Mouse (Mus musculus) neural tube, embryonic 13.5 days (tissue): ENCODE measurements around the gene Lrig2. TPM values are rescaled to one million over a fixed set of nuclear protein-coding genes. Genes with fewer than 3 reads are reported as not detected.

Experiments
- ATAC-seq: fragments of 200-750 bp; cut with Nextera tagmentation; 2 replicates; pipeline ENCODE4 v1.8.0; 2017; ENCODE audit warnings: low read depth, mild to moderate bottlenecking, moderate TSS enrichment, moderate library complexity
- H3K27ac ChIP-seq: fragments of 300-500 bp; sonication (generic); replicated peaks from 2 replicates; pipeline ENCODE4 v1.5.1; 2015; ENCODE audit warnings: moderate library complexity, mild to moderate bottlenecking, inconsistent platforms
- H3K27me3 ChIP-seq: fragments of 300-500 bp; sonication (generic); 2 replicates; pipeline ENCODE4 v1.6.1; 2015; ENCODE audit warnings: mild to moderate bottlenecking, inconsistent platforms
- H3K36me3 ChIP-seq: fragments of 300-500 bp; sonication (generic); 2 replicates; pipeline ENCODE4 v1.6.1; 2015; ENCODE audit warnings: mild to moderate bottlenecking, inconsistent platforms
- H3K4me1 ChIP-seq: fragments of 300-500 bp; sonication (generic); replicated peaks from 2 replicates; pipeline ENCODE4 v1.6.1; 2015; ENCODE audit warnings: inconsistent platforms
- H3K4me2 ChIP-seq: fragments of 300-500 bp; sonication (generic); 2 replicates; pipeline ENCODE4 v1.6.1; 2015; ENCODE audit warnings: inconsistent platforms, mild to moderate bottlenecking, moderate library complexity
- H3K4me3 ChIP-seq: fragments of 300-500 bp; sonication (generic); 2 replicates; pipeline ENCODE4 v1.5.1; 2015; ENCODE audit warnings: mild to moderate bottlenecking, inconsistent platforms
- H3K9ac ChIP-seq: fragments of 300-500 bp; sonication (generic); 2 replicates; pipeline ENCODE4 v1.6.1; 2015; ENCODE audit warnings: moderate library complexity, mild to moderate bottlenecking, inconsistent platforms
- H3K9me3 ChIP-seq: fragments of 300-500 bp; sonication (generic); 2 replicates; pipeline ENCODE4 v1.6.1; 2016; ENCODE audit warnings: inconsistent platforms
- whole genome bisulfite sequencing: fragments of 180-500 bp; shearing (Covaris S2); methylation state at CpG from one replicate; pipeline ENCODE4 v1.1.7; 2015; 5-methylcytosine and 5-hydroxymethylcytosine counted together
- polyA plus RNA-seq: library from polyadenylated mRNA; unstranded; fragments of >200 nt; fragmentation: Nextera tagmentation; extraction: Ambion mirVana; gene quantifications from 2 replicates; pipeline ENCODE4 v1.2.1, GENCODE M21; 2015

Gene Lrig2
- 29.3 and 33.4 TPM in 2 replicates for polyA plus RNA-seq

- WGBS = under 1% methylated on average over 70 of the region's 71 CpGs
- Histone ChIP-seq H3K4me3 (peak within 1 kb of the TSS; percentile 69), H3K4me1 (peaks cover 33% of the 10 kb centered on the region), H3K27me3 (no peaks in the 10 kb centered on the region), H3K9ac (peak within 1 kb of the TSS; percentile 81), H3K9me3 (no peaks in the 10 kb centered on the region), H3K36me3 (no peaks in the 10 kb centered on the region), H3K4me2 (peak within 1 kb of the TSS; percentile 80), H3K27ac (peak within 1 kb of the TSS; percentile 99)
- ATAC-seq = peak; percentile 99
Observed at GRCm38 (mm10) chr3:104511538-104512423, at the start of gene Lrig2. Gene Lrig2, minus strand, starts transcription at chr3:104511918.

- H3K4me3 ChIP-seq = no peak overlapping the region
- H3K27me3 ChIP-seq = no peaks in the 10 kb centered on the region
- ATAC-seq = no peak
- 92% methylated on average over 1 of the region's 1 CpGs for WGBS
- H3K4me1 ChIP-seq = no peaks in the 10 kb centered on the region
- no peaks in the 10 kb centered on the region for H3K9me3 ChIP-seq
- H3K36me3 ChIP-seq = no peaks in the 10 kb centered on the region
- H3K9ac ChIP-seq = no peak overlapping the region
- no peak overlapping the region for H3K4me2 ChIP-seq
- H3K27ac ChIP-seq = no peak overlapping the region
Observed at GRCm38 (mm10) chr3:104556624-104557023, 44.9 kb upstream of the Lrig2 start.

GRCm38 (mm10) chr3:104550594-104550993, 38.9 kb upstream of the Lrig2 start:
- no peaks in the 10 kb centered on the region for H3K4me1 ChIP-seq
- H3K9ac ChIP-seq = no peak overlapping the region
- no peak for ATAC-seq
- H3K4me3 ChIP-seq = no peak overlapping the region
- no peak overlapping the region for H3K27ac ChIP-seq
- H3K27me3 ChIP-seq = no peaks in the 10 kb centered on the region
- H3K36me3 ChIP-seq = no peaks in the 10 kb centered on the region
- H3K4me2 ChIP-seq = no peak overlapping the region
- 59% methylated on average over 3 of the region's 3 CpGs for WGBS
- no peaks in the 10 kb centered on the region for H3K9me3 ChIP-seq

- Histone ChIP-seq H3K4me3 (no peak overlapping the region), H3K36me3 (no peaks in the 10 kb centered on the region), H3K9me3 (no peaks in the 10 kb centered on the region), H3K27ac (no peak overlapping the region), H3K4me2 (no peak overlapping the region), H3K27me3 (no peaks in the 10 kb centered on the region), H3K4me1 (no peaks in the 10 kb centered on the region), H3K9ac (no peak overlapping the region)
- WGBS = 81% methylated on average over 15 of the region's 15 CpGs
- no peak for ATAC-seq
Observed at GRCm38 (mm10) chr3:104548367-104549087, 36.8 kb upstream of the Lrig2 start.

- no peaks in the 10 kb centered on the region for H3K27me3 ChIP-seq
- no peak overlapping the region for H3K9ac ChIP-seq
- no peaks in the 10 kb centered on the region for H3K36me3 ChIP-seq
- no peaks in the 10 kb centered on the region for H3K9me3 ChIP-seq
- H3K4me1 ChIP-seq = peaks cover 18% of the 10 kb centered on the region
- H3K27ac ChIP-seq = no peak overlapping the region
- no peak for ATAC-seq
- H3K4me3 ChIP-seq = no peak overlapping the region
- 93% methylated on average over 3 of the region's 3 CpGs for WGBS
- no peak overlapping the region for H3K4me2 ChIP-seq
Observed at GRCm38 (mm10) chr3:104543825-104544224, 32.1 kb upstream of the Lrig2 start.

- Histone ChIP-seq H3K4me2 (peak overlapping the region; percentile 56), H3K36me3 (no peaks in the 10 kb centered on the region), H3K4me1 (peaks cover 18% of the 10 kb centered on the region), H3K27ac (peak overlapping the region; percentile 54), H3K4me3 (no peak overlapping the region), H3K9me3 (no peaks in the 10 kb centered on the region), H3K27me3 (no peaks in the 10 kb centered on the region), H3K9ac (peak overlapping the region; percentile 67; the same call in 1 of the 2 replicates)
- 0% methylated on average over 2 of the region's 2 CpGs for WGBS
- ATAC-seq = peak; percentile 59
Observed at GRCm38 (mm10) chr3:104542065-104542429, 30.3 kb upstream of the Lrig2 start.

- Histone ChIP-seq H3K9me3 (no peaks in the 10 kb centered on the region), H3K4me3 (peak overlapping the region; percentile 24), H3K4me2 (peak overlapping the region; percentile 56), H3K4me1 (peaks cover 18% of the 10 kb centered on the region), H3K27ac (peak overlapping the region; percentile 54), H3K27me3 (no peaks in the 10 kb centered on the region), H3K36me3 (no peaks in the 10 kb centered on the region), H3K9ac (peak overlapping the region; percentile 67)
- 3% methylated on average over 21 of the region's 21 CpGs for WGBS
- ATAC-seq = peak; percentile 87
Observed at GRCm38 (mm10) chr3:104541139-104542064, 29.7 kb upstream of the Lrig2 start.

- Histone ChIP-seq H3K27ac (no peak overlapping the region), H3K4me3 (no peak overlapping the region), H3K4me2 (peak overlapping the region; percentile 56), H3K9me3 (no peaks in the 10 kb centered on the region), H3K4me1 (peaks cover 18% of the 10 kb centered on the region), H3K9ac (no peak overlapping the region), H3K27me3 (no peaks in the 10 kb centered on the region), H3K36me3 (no peaks in the 10 kb centered on the region)
- no peak for ATAC-seq
- 21% methylated on average over 9 of the region's 9 CpGs for WGBS
Observed at GRCm38 (mm10) chr3:104540480-104541138, 28.9 kb upstream of the Lrig2 start.

GRCm38 (mm10) chr3:104533223-104533622, 21.5 kb upstream of the Lrig2 start:
- H3K4me2 ChIP-seq = no peak overlapping the region
- H3K9me3 ChIP-seq = no peaks in the 10 kb centered on the region
- ATAC-seq = no peak
- no peaks in the 10 kb centered on the region for H3K4me1 ChIP-seq
- no peaks in the 10 kb centered on the region for H3K36me3 ChIP-seq
- WGBS = 94% methylated on average over 1 of the region's 1 CpGs
- H3K4me3 ChIP-seq = no peak overlapping the region
- no peaks in the 10 kb centered on the region for H3K27me3 ChIP-seq
- H3K9ac ChIP-seq = no peak overlapping the region
- no peak overlapping the region for H3K27ac ChIP-seq

GRCm38 (mm10) chr3:104526115-104526882, 14.6 kb upstream of the Lrig2 start:
- WGBS = 75% methylated on average over 4 of the region's 4 CpGs

GRCm38 (mm10) chr3:104525516-104525915, 13.8 kb upstream of the Lrig2 start:
- 28% methylated on average over 2 of the region's 2 CpGs for WGBS
- H3K27me3 ChIP-seq = no peaks in the 10 kb centered on the region
- no peak overlapping the region for H3K27ac ChIP-seq
- no peaks in the 10 kb centered on the region for H3K9me3 ChIP-seq
- peaks cover 9% of the 10 kb centered on the region; the same call in 1 of the 2 replicates for H3K4me1 ChIP-seq
- no peak overlapping the region for H3K9ac ChIP-seq
- H3K4me3 ChIP-seq = no peak overlapping the region
- no peak for ATAC-seq
- H3K4me2 ChIP-seq = no peak overlapping the region
- no peaks in the 10 kb centered on the region for H3K36me3 ChIP-seq

More at GRCm38 (mm10) chr3:104526115-104526882, 14.6 kb upstream of the Lrig2 start:
- Histone ChIP-seq H3K9ac (no peak overlapping the region), H3K4me2 (no peak overlapping the region), H3K9me3 (no peaks in the 10 kb centered on the region), H3K27ac (no peak overlapping the region), H3K4me1 (peaks cover 5% of the 10 kb centered on the region; the same call in 1 of the 2 replicates), H3K27me3 (no peaks in the 10 kb centered on the region), H3K36me3 (no peaks in the 10 kb centered on the region), H3K4me3 (no peak overlapping the region)
- ATAC-seq = no peak
